Mouse (Mus musculus) forebrain, embryonic 11.5 days (tissue): ENCODE results near the gene Anks4b. TPM values are rescaled to one million over a fixed set of nuclear protein-coding genes. Genes with fewer than 3 reads are reported as not detected.
A peak's percentile ranks its signal among the peaks of the same experiment; 100 is the strongest.

Source experiments
- ATAC-seq: fragments of 200-750 bp; cut with Nextera tagmentation; replicated peaks from 2 replicates; pipeline ENCODE4 v1.8.0; 2017; ENCODE audit warnings: moderate TSS enrichment; ENCODE audit not compliant: low FRiP score
- DNase-seq: peaks from one replicate; pipeline ENCODE4 v3.0.0-alpha.2; 2017; ENCODE audit warnings: low spot score
- H3K27ac ChIP-seq: fragments of 300-500 bp; sonication (generic); 2 replicates; pipeline ENCODE4 v1.5.1; 2014; ENCODE audit warnings: low read depth, low read length
- H3K27me3 ChIP-seq: fragments of 300-500 bp; sonication (generic); 2 replicates; pipeline ENCODE4 v1.6.1; 2014; ENCODE audit warnings: mild to moderate bottlenecking, low read length, mixed read lengths; ENCODE audit not compliant: control insufficient read depth, insufficient read depth
- H3K36me3 ChIP-seq: fragments of 300-500 bp; sonication (generic); 2 replicates; pipeline ENCODE4 v1.6.1; 2014; ENCODE audit warnings: mild to moderate bottlenecking, low read length, moderate library complexity, mixed read lengths; ENCODE audit not compliant: control insufficient read depth, insufficient read depth
- H3K4me1 ChIP-seq: fragments of 300-500 bp; sonication (generic); replicated peaks from 2 replicates; pipeline ENCODE4 v1.6.1; 2014; ENCODE audit warnings: low read length, mixed read lengths; ENCODE audit not compliant: control insufficient read depth, insufficient read depth
- H3K4me2 ChIP-seq: fragments of 300-500 bp; sonication (generic); 2 replicates; pipeline ENCODE4 v1.6.1; 2014; ENCODE audit warnings: low read depth, mild to moderate bottlenecking, low read length, moderate library complexity, mixed read lengths; ENCODE audit not compliant: severe bottlenecking
- H3K4me3 ChIP-seq: fragments of 300-500 bp; sonication (generic); 2 replicates; pipeline ENCODE4 v1.5.1; 2014; ENCODE audit warnings: low read depth, low read length
- H3K9ac ChIP-seq: fragments of 300-500 bp; sonication (generic); 2 replicates; pipeline ENCODE4 v1.6.1; 2014; ENCODE audit warnings: low read length
- H3K9me3 ChIP-seq: fragments of 300-500 bp; sonication (generic); 2 replicates; pipeline ENCODE4 v1.6.1; 2016; ENCODE audit warnings: low read length, mixed read lengths; ENCODE audit not compliant: control insufficient read depth
- WGBS: fragments of 180-500 bp; shearing (Covaris S2); extraction: QIAGEN DNeasy Blood & Tissue Kit; methylation state at CpG from one replicate; pipeline ENCODE4 v1.1.7; 2014; 5-methylcytosine and 5-hydroxymethylcytosine counted together
- polyA plus RNA-seq: library from polyadenylated mRNA; unstranded; fragments of >200 nt; fragmentation: Nextera tagmentation; extraction: Ambion mirVana; gene quantifications from 2 replicates; pipeline ENCODE4 v1.2.1, GENCODE M21; 2014

Anks4b gene
- 0.07 TPM in 1 of 2 replicates, not detected in the other for polyA plus RNA-seq

DNA sequence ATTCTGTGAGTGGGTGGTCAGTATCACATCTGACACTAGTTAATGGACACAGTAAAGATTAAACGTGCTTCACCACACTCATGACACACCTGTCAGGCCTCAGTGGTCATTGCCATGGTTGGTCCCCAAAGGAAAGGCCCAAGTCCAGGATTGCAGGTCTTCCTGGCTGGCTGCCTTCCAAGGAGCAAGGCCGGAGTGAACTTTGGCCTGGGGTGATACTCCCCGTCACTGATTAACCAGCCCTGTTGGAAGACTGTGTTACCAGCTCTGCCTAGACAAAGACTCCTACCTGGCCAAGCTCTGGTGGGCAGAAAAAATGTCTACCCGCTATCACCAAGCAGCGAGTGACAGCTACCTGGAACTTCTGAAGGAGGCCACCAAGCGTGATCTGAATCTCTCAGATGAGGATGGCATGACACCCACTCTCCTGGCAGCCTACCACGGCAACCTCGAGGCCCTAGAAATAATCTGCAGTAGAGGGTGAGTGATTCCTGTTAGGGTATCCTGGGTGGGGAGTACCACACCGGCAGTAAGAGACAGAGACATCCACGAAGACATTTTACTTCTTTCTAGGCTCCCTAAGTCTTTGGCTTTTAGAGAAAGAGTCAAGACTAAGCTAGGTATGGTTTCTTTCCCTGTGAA is at the start of gene Anks4b:
Gene Anks4b (plus strand): TSS at position 256 of the 642 bp plus-strand sequence.
- DNase-seq: no peak
- no peaks in the 10 kb centered on the region for H3K4me1 ChIP-seq
- no peaks in the 10 kb centered on the region for H3K27me3 ChIP-seq
- 89% methylated on average over 10 of the region's 10 CpGs for whole genome bisulfite sequencing
- no peak within 1 kb of the TSS for H3K4me2 ChIP-seq
- no peaks in the 10 kb centered on the region for H3K9me3 ChIP-seq
- H3K4me3 ChIP-seq: no peak within 1 kb of the TSS
- no peak within 1 kb of the TSS for H3K9ac ChIP-seq
- H3K36me3 ChIP-seq: no peaks in the 10 kb centered on the region
- no peak within 1 kb of the TSS for H3K27ac ChIP-seq
- ATAC-seq: no peak

DNA sequence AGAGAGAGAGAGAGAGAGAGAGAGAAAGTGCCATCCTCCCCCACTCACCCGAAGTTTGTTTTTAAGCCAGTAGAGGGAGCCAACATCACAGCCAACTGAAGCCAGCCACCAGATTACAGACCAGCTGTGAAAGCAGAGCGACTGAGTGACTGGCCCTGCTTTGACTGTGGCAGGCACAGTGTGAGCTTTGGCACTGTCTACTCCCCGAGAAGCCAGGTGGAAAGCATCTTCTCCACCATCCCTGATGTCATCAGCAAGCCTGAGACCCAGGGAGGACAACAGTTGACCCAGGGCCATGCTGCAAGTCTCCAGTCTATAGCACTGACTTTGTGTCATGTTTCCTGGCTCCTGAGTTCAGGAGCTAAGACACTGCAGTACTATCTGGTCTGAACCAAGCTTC is 48.8 kb upstream of the Anks4b start:
- no peak overlapping the region for H3K27ac ChIP-seq

DNA sequence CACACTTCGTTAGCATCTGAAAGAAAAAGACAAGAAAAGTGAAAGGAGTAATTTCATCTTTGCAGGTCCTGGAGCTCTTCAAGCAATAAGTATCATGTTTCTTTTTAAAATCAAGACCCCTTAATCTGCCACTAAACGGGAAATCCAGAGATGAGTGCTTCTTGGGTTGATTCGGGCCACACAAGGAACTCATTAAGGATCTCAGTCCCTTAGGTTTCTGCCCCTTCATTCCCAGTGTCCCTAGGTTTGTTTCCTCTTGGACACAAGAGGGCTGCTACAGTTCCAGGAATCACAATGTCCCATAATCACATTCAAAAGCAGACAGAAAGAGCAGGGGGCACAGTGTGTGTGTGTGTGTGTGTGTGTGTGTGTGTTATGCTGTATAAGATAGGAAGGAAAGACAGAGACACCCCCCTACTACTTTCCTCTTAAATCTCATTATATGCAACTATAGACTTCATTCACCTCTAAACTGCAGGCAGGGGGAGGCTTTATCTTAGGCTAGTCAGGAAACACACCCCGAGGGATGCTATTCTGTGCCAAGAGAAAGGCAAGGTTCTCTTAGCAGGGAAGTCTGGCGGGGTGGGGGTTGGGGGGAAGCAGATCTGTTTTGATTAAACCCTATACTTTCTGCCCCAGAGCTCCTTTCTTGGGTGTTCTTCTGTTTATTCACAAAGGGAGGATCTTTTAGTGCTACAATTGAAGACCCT is 46.5 kb upstream of the Anks4b start:
- Histone ChIP-seq H3K4me1 (0 out of 2 replicates have a peak, but pooled peaks cover 1% of the 10 kb centered on the region), H3K27ac (no peak overlapping the region), H3K36me3 (no peaks in the 10 kb centered on the region), H3K4me2 (no peak overlapping the region), H3K27me3 (no peaks in the 10 kb centered on the region), H3K9ac (no peak overlapping the region), H3K9me3 (no peaks in the 10 kb centered on the region), H3K4me3 (no peak overlapping the region)
- DNase-seq (no peak), ATAC-seq (no peak)
- WGBS: 13% methylated on average over 5 of the region's 5 CpGs

More for the DNA sequence above, 48.8 kb upstream of the Anks4b start:
- DNase-seq (peak; percentile 77), ATAC-seq (peak; percentile 82)
- Histone ChIP-seq H3K4me2 (no peak overlapping the region), H3K4me3 (no peak overlapping the region), H3K9ac (no peak overlapping the region), H3K27me3 (no peaks in the 10 kb centered on the region), H3K4me1 (0 out of 2 replicates have a peak, but pooled peaks cover 1% of the 10 kb centered on the region), H3K9me3 (no peaks in the 10 kb centered on the region), H3K36me3 (no peaks in the 10 kb centered on the region)
- WGBS: 2% methylated on average over 3 of the region's 3 CpGs

GRCm38 (mm10) chr7:120127686-120128059 is 46.0 kb upstream of the Anks4b start:
- Histone ChIP-seq H3K9ac (no peak overlapping the region), H3K36me3 (no peaks in the 10 kb centered on the region), H3K27me3 (no peaks in the 10 kb centered on the region), H3K9me3 (no peaks in the 10 kb centered on the region), H3K4me3 (no peak overlapping the region), H3K27ac (no peak overlapping the region), H3K4me2 (no peak overlapping the region), H3K4me1 (0 out of 2 replicates have a peak, but pooled peaks cover 1% of the 10 kb centered on the region)
- DNase-seq: peak; percentile 57
- WGBS: 38% methylated on average over 4 of the region's 4 CpGs
- ATAC-seq: no peak

DNA sequence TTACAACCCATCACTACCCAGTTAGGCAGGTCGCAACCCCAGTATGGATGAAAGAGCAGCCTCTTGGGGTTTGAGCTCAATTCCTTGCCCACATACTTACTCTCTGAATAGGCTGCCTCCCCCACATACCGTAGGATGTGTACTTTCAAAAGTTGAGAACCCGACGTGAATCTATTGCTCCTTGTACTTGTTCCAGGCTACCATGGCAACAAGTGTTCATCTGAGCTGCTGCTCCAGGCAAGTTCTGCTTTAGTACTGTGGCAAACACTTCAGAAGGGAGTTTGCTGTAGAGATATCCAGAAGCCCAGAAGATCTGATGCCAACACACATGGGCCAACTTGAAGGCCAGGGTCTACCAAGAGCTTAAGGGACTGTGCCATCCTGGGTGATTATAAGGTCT is 44.7 kb upstream of the Anks4b start:
- Histone ChIP-seq H3K9me3 (no peaks in the 10 kb centered on the region), H3K4me3 (no peak overlapping the region), H3K27ac (no peak overlapping the region), H3K9ac (no peak overlapping the region), H3K36me3 (no peaks in the 10 kb centered on the region), H3K4me2 (no peak overlapping the region), H3K4me1 (0 out of 2 replicates have a peak, but pooled peaks cover 1% of the 10 kb centered on the region), H3K27me3 (no peaks in the 10 kb centered on the region)
- 69% methylated on average over 4 of the region's 4 CpGs for WGBS
- DNase-seq (no peak), ATAC-seq (no peak)

DNA sequence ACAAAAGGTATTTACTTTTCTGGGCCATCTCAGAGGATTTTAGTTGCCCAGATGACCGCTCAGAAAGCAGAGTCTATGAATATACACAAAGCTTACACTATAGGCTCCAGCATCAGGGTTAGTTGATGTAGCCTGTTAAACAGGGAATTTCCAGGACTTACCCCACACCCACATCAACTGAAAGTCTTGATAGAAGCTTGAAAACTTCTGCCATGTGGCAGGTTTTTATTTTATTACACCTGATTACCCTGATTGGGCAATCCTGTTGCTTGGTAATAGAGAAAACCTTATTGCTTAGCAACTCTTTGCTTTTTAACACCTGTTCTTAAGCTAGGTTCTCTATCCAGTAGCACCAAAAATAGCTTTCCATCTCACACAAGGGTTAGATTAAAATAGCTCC is 30.9 kb upstream of the Anks4b start:
- WGBS: 87% methylated on average over 1 of the region's 1 CpGs

GRCm38 (mm10) chr7:120145191-120145590 is 28.5 kb upstream of the Anks4b start, which contains the start of gene Zp2:
Zp2 (minus strand) TSS chr7:120145291.
- no peaks in the 10 kb centered on the region for H3K27me3 ChIP-seq
- no peak within 1 kb of the TSS for H3K4me3 ChIP-seq
- no peak for DNase-seq
- no peaks in the 10 kb centered on the region for H3K9me3 ChIP-seq
- WGBS: 79% methylated on average over 9 of the region's 9 CpGs
- no peak within 1 kb of the TSS for H3K9ac ChIP-seq
- no peaks in the 10 kb centered on the region for H3K4me1 ChIP-seq
- no peak within 1 kb of the TSS for H3K27ac ChIP-seq
- no peaks in the 10 kb centered on the region for H3K36me3 ChIP-seq
- ATAC-seq: no peak
- H3K4me2 ChIP-seq: no peak within 1 kb of the TSS

More for the DNA sequence above, 30.9 kb upstream of the Anks4b start:
- Histone ChIP-seq H3K4me1 (no peaks in the 10 kb centered on the region), H3K27ac (no peak overlapping the region), H3K9ac (no peak overlapping the region), H3K4me3 (no peak overlapping the region), H3K9me3 (no peaks in the 10 kb centered on the region), H3K36me3 (no peaks in the 10 kb centered on the region), H3K27me3 (no peaks in the 10 kb centered on the region), H3K4me2 (no peak overlapping the region)
- DNase-seq: no peak
- no peak for ATAC-seq

- no peak overlapping the region for H3K4me2 ChIP-seq
- peaks cover 14% of the 10 kb centered on the region for H3K27me3 ChIP-seq
- no peak for DNase-seq
- H3K27ac ChIP-seq: no peak overlapping the region
- no peak for ATAC-seq
- H3K4me1 ChIP-seq: no peaks in the 10 kb centered on the region
- no peak overlapping the region for H3K9ac ChIP-seq
- 28% methylated on average over 3 of the region's 3 CpGs for WGBS
- H3K36me3 ChIP-seq: no peaks in the 10 kb centered on the region
- H3K4me3 ChIP-seq: no peak overlapping the region
- no peaks in the 10 kb centered on the region for H3K9me3 ChIP-seq
Measured at GRCm38 (mm10) chr7:120150257-120150656, 23.4 kb upstream of the Anks4b start.
